ENCODE assay signal across 11 mouse cellular contexts in the genomic region with DNA sequence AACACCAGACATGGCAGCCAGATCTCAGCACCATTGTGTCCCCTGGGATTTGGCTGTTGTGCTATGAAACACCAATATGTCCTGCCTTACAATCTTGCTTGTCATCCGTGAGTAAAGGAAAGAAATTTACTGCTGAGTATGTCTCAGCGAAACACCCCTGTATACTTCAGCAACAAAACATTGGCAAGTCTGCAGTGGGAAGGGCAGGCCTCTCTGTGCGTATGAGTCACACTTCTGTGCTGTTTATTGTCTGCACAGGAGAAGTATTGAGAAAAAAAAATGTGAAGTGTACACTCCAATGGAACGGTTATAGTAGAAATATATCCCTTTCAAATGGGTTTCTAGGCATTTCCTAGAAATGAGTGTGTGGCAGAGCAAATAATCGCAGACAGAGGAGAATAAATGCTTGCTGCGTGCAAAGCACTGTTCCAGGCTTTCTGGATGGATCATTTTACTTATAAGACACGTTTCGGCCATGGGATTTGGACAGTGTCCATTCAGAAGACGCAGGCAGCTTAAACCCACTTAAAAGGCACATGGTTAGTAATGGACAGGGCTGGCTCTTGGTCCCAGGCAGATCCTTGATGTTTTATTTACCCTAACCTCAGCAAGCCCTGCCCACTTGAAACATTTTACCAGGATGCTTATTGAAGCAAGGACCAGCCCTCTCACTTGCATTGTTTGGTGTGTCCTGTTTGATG.
DNase-seq lines count a peak whose midpoint lies in the region; ATAC-seq and TF ChIP-seq lines count a peak whose summit lies in the region.
"Had no signal": no experiment of that assay in that cellular context is flagged by ENCODE, and none has a peak within 500 bp of the region (broad histone marks: within the 10 kb centered on the region; RNA-seq: fewer than 3 reads in every experiment).

No protein-coding gene starts in this region.

- ATAC-seq in Patski: peak; percentile 47
- no peak for ATAC-seq in limb, embryonic 13.5 days (ENCODE audit: low FRiP score, low read depth)
- no peak for ATAC-seq in kidney, embryonic 15.5 days (replicated peaks; ENCODE audit: low FRiP score)

- no peak for TF ChIP-seq CTCF in Patski (IDR thresholded peaks at IDR 0.05)

- peaks cover 27% of the 10 kb centered on the region for H3K4me1 ChIP-seq in limb, embryonic 13.5 days
- H3K4me1 ChIP-seq in kidney, embryonic 15.5 days: peaks cover 12% of the 10 kb centered on the region
- H3K4me1 ChIP-seq: liver, embryonic 15.5 days had no signal

- CTCF ChIA-PET in Patski (lab: Charles Lee): no interaction called here

- DNase-seq in adrenal gland, postnatal 36 days: peak; percentile 37 to 44
- DNase-seq in adrenal gland, postnatal 25 days: no peak
- DNase-seq in layer of hippocampus, adult 9-11 months: peak; percentile 14
- DNase-seq in layer of hippocampus, adult 8-10 months (ENCODE audit: low spot score in 2 of 2): no peak
- DNase-seq in Patski (ENCODE audit: low read depth, low spot score): no peak
- no peak for DNase-seq in yolk sac, embryonic 10.5 days (ENCODE audit: low spot score)
- DNase-seq: gastrocnemius, postnatal 25 days; kidney, adult 11 months had no signal

- in situ Hi-C loops in Patski (cut with MboI; ENCODE audit: low pct_unique_long_range_greater_than_20kb): no loop called here

- peak overlapping the region; percentile 65 for H3K4me2 ChIP-seq in limb, embryonic 13.5 days (replicated peaks)
- H3K4me2 ChIP-seq in kidney, embryonic 15.5 days: no peak overlapping the region
- H3K4me2 ChIP-seq: liver, embryonic 15.5 days had no signal

- H3K36me3 ChIP-seq in limb, embryonic 13.5 days: no peaks in the 10 kb centered on the region; the same call in 1 of the 2 replicates
- no peaks in the 10 kb centered on the region for H3K36me3 ChIP-seq in kidney, embryonic 15.5 days
- H3K36me3 ChIP-seq: liver, embryonic 15.5 days had no signal

- WGBS in limb, embryonic 13.5 days: 68% methylated on average over 9 of the region's 9 CpGs
- WGBS in kidney, embryonic 15.5 days: 75% methylated on average over 9 of the region's 9 CpGs

- no peak overlapping the region for H3K9ac ChIP-seq in limb, embryonic 13.5 days
- no peak overlapping the region for H3K9ac ChIP-seq in kidney, embryonic 15.5 days
- H3K9ac ChIP-seq: liver, embryonic 15.5 days had no signal

- H3K27ac ChIP-seq in limb, embryonic 13.5 days: no peak overlapping the region
- H3K27ac ChIP-seq in kidney, embryonic 15.5 days: no peak overlapping the region
- H3K27ac ChIP-seq: liver, embryonic 15.5 days had no signal

- H3K9me3 ChIP-seq in limb, embryonic 13.5 days: no peaks in the 10 kb centered on the region
- H3K9me3 ChIP-seq in kidney, embryonic 15.5 days (replicated peaks): no peaks in the 10 kb centered on the region
- H3K9me3 ChIP-seq: liver, embryonic 15.5 days had no signal

- no peaks in the 10 kb centered on the region for H3K27me3 ChIP-seq in Patski
- H3K27me3 ChIP-seq in limb, embryonic 13.5 days: no peaks in the 10 kb centered on the region
- no peaks in the 10 kb centered on the region; the same call in 1 of the 2 replicates for H3K27me3 ChIP-seq in kidney, embryonic 15.5 days
- H3K27me3 ChIP-seq: liver, embryonic 15.5 days had no signal

- no peak overlapping the region for H3K4me3 ChIP-seq in limb, embryonic 13.5 days
- H3K4me3 ChIP-seq in kidney, embryonic 15.5 days (replicated peaks): no peak overlapping the region
- H3K4me3 ChIP-seq: liver, embryonic 15.5 days had no signal

- POLR2A ChIA-PET in Patski (lab: Charles Lee): no interaction called here

Comparison
In these comparisons a context has a peak if more than half of its experiments do, and no peak if none do; other contexts are left out.
1. DNase-seq: peak in adrenal gland, postnatal 36 days (2 of 2) and layer of hippocampus, adult 9-11 months (single experiment); none in adrenal gland, postnatal 25 days (single experiment), layer of hippocampus, adult 8-10 months (0 of 2), Patski (single experiment) and yolk sac, embryonic 10.5 days (single experiment).